In genomic region chr8:83590488-83591023, GRCm38 (mm10) we compare ENCODE assay signal across 15 mouse cellular contexts. TPM values are rescaled to one million over a fixed set of nuclear protein-coding genes. Genes with fewer than 3 reads are reported as not detected.
DNase-seq lines count a peak whose midpoint lies in the region; ATAC-seq and TF ChIP-seq lines count a peak whose summit lies in the region.
"Had no signal": no experiment of that assay in that cellular context is flagged by ENCODE, and none has a peak within 500 bp of the region (broad histone marks: within the 10 kb centered on the region; RNA-seq: fewer than 3 reads in every experiment).

No protein-coding gene starts in this region.

- H3K9ac ChIP-seq in intestine, postnatal 0 days (ENCODE audit: low read depth, low read length), result no peak overlapping the region
- H3K9ac ChIP-seq in intestine, embryonic 15.5 days, result no peak overlapping the region
- no peak overlapping the region for H3K9ac ChIP-seq in neural tube, embryonic 12.5 days

- H3K4me3 ChIP-seq in intestine, postnatal 0 days (ENCODE audit: low read depth, low read length), result no peak overlapping the region
- H3K4me3 ChIP-seq in intestine, embryonic 15.5 days (replicated peaks), result no peak overlapping the region
- no peak overlapping the region for H3K4me3 ChIP-seq in neural tube, embryonic 12.5 days
- H3K4me3 ChIP-seq: erythroblast, embryonic 14.5 days had no signal

- no peaks in the 10 kb centered on the region for H3K9me3 ChIP-seq in intestine, postnatal 0 days (ENCODE audit: control insufficient read depth)
- H3K9me3 ChIP-seq in intestine, embryonic 15.5 days, result no peaks in the 10 kb centered on the region
- no peaks in the 10 kb centered on the region for H3K9me3 ChIP-seq in neural tube, embryonic 12.5 days

- ATAC-seq in intestine, postnatal 0 days, result no peak
- no peak for ATAC-seq in intestine, embryonic 15.5 days
- ATAC-seq in neural tube, embryonic 12.5 days (ENCODE audit: low FRiP score, low read depth), result no peak

- H3K4me2 ChIP-seq in intestine, postnatal 0 days (replicated peaks; ENCODE audit: low read depth), result no peak overlapping the region
- no peak overlapping the region for H3K4me2 ChIP-seq in intestine, embryonic 15.5 days (replicated peaks)
- H3K4me2 ChIP-seq in neural tube, embryonic 12.5 days (replicated peaks), result peak overlapping the region; percentile 15; the same call in 1 of the 2 replicates
- H3K4me2 ChIP-seq: heart, embryonic 11.5 days had no signal

- 76% methylated on average over 7 of the region's 7 CpGs for WGBS in intestine, postnatal 0 days
- 79% methylated on average over 7 of the region's 7 CpGs for WGBS in intestine, embryonic 15.5 days
- WGBS in neural tube, embryonic 12.5 days, result 90% methylated on average over 7 of the region's 7 CpGs

- H3K27me3 ChIP-seq in intestine, postnatal 0 days (replicated peaks; ENCODE audit: control insufficient read depth, insufficient read depth, low read length), result no peaks in the 10 kb centered on the region
- H3K27me3 ChIP-seq in intestine, embryonic 15.5 days (replicated peaks), result no peaks in the 10 kb centered on the region
- H3K27me3 ChIP-seq in neural tube, embryonic 12.5 days (replicated peaks), result no peaks in the 10 kb centered on the region
- H3K27me3 ChIP-seq in splenic B cell, adult 2 months (ENCODE audit: control insufficient read depth, insufficient read depth, low read length, poor library complexity, severe bottlenecking), result no peaks in the 10 kb centered on the region

- DNase-seq in cerebellum, adult 18-20 months, result peak; percentile 39 to 52
- no peak for DNase-seq in cerebellum, adult 11-12 months
- DNase-seq in neural tube, embryonic 10.5 days (ENCODE audit: extremely low spot score, low spot score), result no peak
- peak; percentile 34 for DNase-seq in splenic B cell, adult 2 months (ENCODE audit: low read depth, low spot score)
- DNase-seq in layer of hippocampus, adult 9-10 months (ENCODE audit: low spot score), result no peak
- DNase-seq: kidney, adult 11 months; lung, postnatal 4 days; right cerebral cortex, adult 18-20 months had no signal

- H3K27ac ChIP-seq in intestine, postnatal 0 days (ENCODE audit: low read depth, low read length), result no peak overlapping the region
- H3K27ac ChIP-seq in intestine, embryonic 15.5 days, result no peak overlapping the region
- H3K27ac ChIP-seq in neural tube, embryonic 12.5 days, result no peak overlapping the region

- TF ChIP-seq CTCF in intestine, postnatal 0 days (IDR thresholded peaks at IDR 0.05; ENCODE audit: low read depth), result peak; percentile 54

- 0 out of 2 replicates have a peak, but pooled peaks cover 5% of the 10 kb centered on the region for H3K4me1 ChIP-seq in intestine, postnatal 0 days (replicated peaks; ENCODE audit: control insufficient read depth, insufficient read depth, low read length)
- H3K4me1 ChIP-seq in intestine, embryonic 15.5 days (replicated peaks), result peaks cover 25% of the 10 kb centered on the region
- peaks cover 38% of the 10 kb centered on the region for H3K4me1 ChIP-seq in neural tube, embryonic 12.5 days

- H3K36me3 ChIP-seq in intestine, postnatal 0 days (ENCODE audit: control insufficient read depth, insufficient read depth), result peaks cover 7% of the 10 kb centered on the region; the same call in 1 of the 2 replicates
- peaks cover 11% of the 10 kb centered on the region; the same call in 1 of the 2 replicates for H3K36me3 ChIP-seq in intestine, embryonic 15.5 days
- peaks cover 13% of the 10 kb centered on the region for H3K36me3 ChIP-seq in neural tube, embryonic 12.5 days
- H3K36me3 ChIP-seq in splenic B cell, adult 2 months (ENCODE audit: control insufficient read depth, insufficient read depth, low read length, poor library complexity, severe bottlenecking), result no peaks in the 10 kb centered on the region; the same call in 1 of the 2 replicates

RNA-seq across cellular contexts. Expression of gene Tecr, which starts 17.2 kb away (rescaled TPM):
- polyA plus RNA-seq in intestine, postnatal 0 days (2015; fragmentation: Nextera tagmentation; extraction: Ambion mirVana), result 317 and 320 TPM in 2 replicates
- 610 and 639 TPM in 2 replicates for polyA plus RNA-seq in intestine, embryonic 15.5 days (2015; fragmentation: Nextera tagmentation; extraction: Ambion mirVana)
- polyA plus RNA-seq in neural tube, embryonic 12.5 days (2016; fragmentation: Nextera tagmentation; extraction: Ambion mirVana), result 760 and 802 TPM in 2 replicates

RNA-seq across cellular contexts. Expression of gene Dnajb1, which starts 17.4 kb away (rescaled TPM):
- 26.1 and 28.8 TPM in 2 replicates for polyA plus RNA-seq in intestine, postnatal 0 days (2015; fragmentation: Nextera tagmentation; extraction: Ambion mirVana)
- 47.0 and 48.2 TPM in 2 replicates for polyA plus RNA-seq in intestine, embryonic 15.5 days (2015; fragmentation: Nextera tagmentation; extraction: Ambion mirVana)
- polyA plus RNA-seq in neural tube, embryonic 12.5 days (2016; fragmentation: Nextera tagmentation; extraction: Ambion mirVana), result 60.2 and 63.0 TPM in 2 replicates

RNA-seq across cellular contexts. Expression of gene Ndufb7, which starts 24.1 kb away (rescaled TPM):
- polyA plus RNA-seq in intestine, postnatal 0 days (2015; fragmentation: Nextera tagmentation; extraction: Ambion mirVana), result 579 and 585 TPM in 2 replicates
- 370 and 398 TPM in 2 replicates for polyA plus RNA-seq in intestine, embryonic 15.5 days (2015; fragmentation: Nextera tagmentation; extraction: Ambion mirVana)
- polyA plus RNA-seq in neural tube, embryonic 12.5 days (2016; fragmentation: Nextera tagmentation; extraction: Ambion mirVana), result 343 and 361 TPM in 2 replicates

RNA-seq across cellular contexts. Expression of gene Olfr370, which starts 55.0 kb away (rescaled TPM):
- not detected in 2 replicates for polyA plus RNA-seq in intestine, postnatal 0 days (2015; fragmentation: Nextera tagmentation; extraction: Ambion mirVana)
- not detected in 2 replicates for polyA plus RNA-seq in intestine, embryonic 15.5 days (2015; fragmentation: Nextera tagmentation; extraction: Ambion mirVana)
- not detected in 2 replicates for polyA plus RNA-seq in neural tube, embryonic 12.5 days (2016; fragmentation: Nextera tagmentation; extraction: Ambion mirVana)
- polyA plus RNA-seq: erythroblast, embryonic 14.5 days; heart, embryonic 11.5 days; limb, embryonic 14.5 days; neural tube, embryonic 11.5 days had no signal

Comparison
In these comparisons a context has a peak if more than half of its experiments do, and no peak if none do; other contexts are left out.
1. DNase-seq: peak in cerebellum, adult 18-20 months (2 of 2) and splenic B cell, adult 2 months (single experiment); none in cerebellum, adult 11-12 months (single experiment), neural tube, embryonic 10.5 days (single experiment) and layer of hippocampus, adult 9-10 months (single experiment).